Mouse (Mus musculus) midbrain, embryonic 16.5 days (tissue): ENCODE measurements at regions not wholly inside any gene's neighbourhood (a gene's known extent, or its start where the extent isn't known, plus 50 kb on each side); places are given as distances from the start of the nearest gene placed in this dataset.
A peak's percentile ranks its signal among the peaks of the same experiment; 100 is the strongest.

Source experiments
- ATAC-seq: fragments of 200-750 bp; cut with Nextera tagmentation; 2 replicates; pipeline ENCODE4 v1.8.0; 2017; ENCODE audit warnings: moderate TSS enrichment
- H3K27ac ChIP-seq: fragments of 300-500 bp; sonication (generic); 2 replicates; pipeline ENCODE4 v1.5.1; 2014; ENCODE audit warnings: mild to moderate bottlenecking, low read length, mixed read lengths
- H3K27me3 ChIP-seq: fragments of 300-500 bp; sonication (generic); 2 replicates; pipeline ENCODE4 v1.6.1; 2014; ENCODE audit warnings: low read depth, low read length, mixed read lengths; ENCODE audit not compliant: control insufficient read depth, insufficient read depth
- H3K36me3 ChIP-seq: fragments of 300-500 bp; sonication (generic); 2 replicates; pipeline ENCODE4 v1.6.1; 2014; ENCODE audit warnings: mild to moderate bottlenecking, low read length, moderate library complexity, mixed read lengths; ENCODE audit not compliant: control insufficient read depth, insufficient read depth
- H3K4me1 ChIP-seq: fragments of 300-500 bp; sonication (generic); 2 replicates; pipeline ENCODE4 v1.6.1; 2014; ENCODE audit warnings: mild to moderate bottlenecking, low read length, mixed read lengths; ENCODE audit not compliant: control insufficient read depth, insufficient read depth
- H3K4me2 ChIP-seq: fragments of 300-500 bp; sonication (generic); 2 replicates; pipeline ENCODE4 v1.6.1; 2014; ENCODE audit warnings: mild to moderate bottlenecking, low read length, mixed read lengths
- H3K4me3 ChIP-seq: fragments of 300-500 bp; sonication (generic); 2 replicates; pipeline ENCODE4 v1.5.1; 2014; ENCODE audit warnings: low read depth, mild to moderate bottlenecking, low read length, moderate library complexity, mixed read lengths
- H3K9ac ChIP-seq: fragments of 300-500 bp; sonication (generic); 2 replicates; pipeline ENCODE4 v1.6.1; 2014; ENCODE audit warnings: low read depth, low read length, mixed read lengths
- H3K9me3 ChIP-seq: fragments of 300-500 bp; sonication (generic); replicated peaks from 2 replicates; pipeline ENCODE4 v1.6.1; 2014; ENCODE audit warnings: mild to moderate bottlenecking, low read length, mixed read lengths; ENCODE audit not compliant: control insufficient read depth, poor library complexity, severe bottlenecking
- WGBS: fragments of 180-500 bp; shearing (Covaris S2); extraction: QIAGEN DNeasy Blood & Tissue Kit; methylation state at CpG from one replicate; pipeline ENCODE4 v1.1.7; 2014; 5-methylcytosine and 5-hydroxymethylcytosine counted together

DNA sequence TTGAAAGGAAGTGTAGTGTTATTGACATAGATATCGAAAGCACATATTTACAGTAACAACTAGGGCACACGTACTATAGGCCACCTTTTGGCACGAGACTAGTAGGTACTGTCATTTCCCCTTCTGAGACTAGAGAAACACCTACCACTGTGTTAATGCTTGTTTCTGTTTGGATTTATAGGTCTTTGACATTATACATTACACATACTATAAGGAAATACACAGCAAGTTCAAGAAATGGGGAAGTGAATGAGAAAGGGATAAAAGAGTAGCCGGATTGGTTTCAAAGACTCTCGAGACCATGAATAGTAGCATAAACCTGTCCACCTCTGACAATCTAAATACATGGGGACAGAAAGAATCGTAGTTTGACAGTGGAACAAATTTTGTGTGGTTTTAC, 900.3 kb upstream of the Pot1a start:
- no peak overlapping the region for H3K27ac ChIP-seq
- H3K9ac ChIP-seq, result no peak overlapping the region
- no peak for ATAC-seq
- no peaks in the 10 kb centered on the region for H3K27me3 ChIP-seq
- H3K9me3 ChIP-seq, result no peaks in the 10 kb centered on the region
- peaks cover 5% of the 10 kb centered on the region; the same call in 1 of the 2 replicates for H3K4me1 ChIP-seq
- H3K36me3 ChIP-seq, result no peaks in the 10 kb centered on the region
- no peak overlapping the region for H3K4me2 ChIP-seq
- no peak overlapping the region for H3K4me3 ChIP-seq
- 87% methylated on average over 6 of the region's 6 CpGs for WGBS

DNA sequence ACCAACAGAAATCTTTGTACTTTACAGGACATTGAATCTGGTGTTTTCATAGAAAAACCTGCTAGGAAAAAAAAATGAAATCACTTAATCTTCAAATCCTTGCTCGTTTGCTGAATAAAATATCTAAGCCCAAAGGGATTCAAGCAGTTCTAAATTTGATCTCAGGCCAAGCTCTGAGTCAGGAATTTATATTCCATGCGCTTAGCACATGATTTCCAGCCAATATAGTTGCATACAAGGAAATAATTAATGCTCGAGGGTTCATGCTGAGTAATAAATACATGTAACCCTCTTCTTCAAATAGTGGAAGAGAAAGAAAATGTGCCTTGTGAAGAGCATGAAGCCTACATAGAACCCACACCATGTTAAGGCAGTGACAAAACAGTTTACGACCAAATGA, 899.8 kb upstream of the Pot1a start:
- Histone ChIP-seq H3K9me3 (no peaks in the 10 kb centered on the region), H3K27ac (no peak overlapping the region; the same call in 1 of the 2 replicates), H3K4me1 (peaks cover 5% of the 10 kb centered on the region; the same call in 1 of the 2 replicates), H3K4me3 (no peak overlapping the region), H3K36me3 (no peaks in the 10 kb centered on the region), H3K27me3 (no peaks in the 10 kb centered on the region), H3K4me2 (no peak overlapping the region), H3K9ac (no peak overlapping the region)
- 56% methylated on average over 4 of the region's 4 CpGs for WGBS
- ATAC-seq, result no peak

DNA sequence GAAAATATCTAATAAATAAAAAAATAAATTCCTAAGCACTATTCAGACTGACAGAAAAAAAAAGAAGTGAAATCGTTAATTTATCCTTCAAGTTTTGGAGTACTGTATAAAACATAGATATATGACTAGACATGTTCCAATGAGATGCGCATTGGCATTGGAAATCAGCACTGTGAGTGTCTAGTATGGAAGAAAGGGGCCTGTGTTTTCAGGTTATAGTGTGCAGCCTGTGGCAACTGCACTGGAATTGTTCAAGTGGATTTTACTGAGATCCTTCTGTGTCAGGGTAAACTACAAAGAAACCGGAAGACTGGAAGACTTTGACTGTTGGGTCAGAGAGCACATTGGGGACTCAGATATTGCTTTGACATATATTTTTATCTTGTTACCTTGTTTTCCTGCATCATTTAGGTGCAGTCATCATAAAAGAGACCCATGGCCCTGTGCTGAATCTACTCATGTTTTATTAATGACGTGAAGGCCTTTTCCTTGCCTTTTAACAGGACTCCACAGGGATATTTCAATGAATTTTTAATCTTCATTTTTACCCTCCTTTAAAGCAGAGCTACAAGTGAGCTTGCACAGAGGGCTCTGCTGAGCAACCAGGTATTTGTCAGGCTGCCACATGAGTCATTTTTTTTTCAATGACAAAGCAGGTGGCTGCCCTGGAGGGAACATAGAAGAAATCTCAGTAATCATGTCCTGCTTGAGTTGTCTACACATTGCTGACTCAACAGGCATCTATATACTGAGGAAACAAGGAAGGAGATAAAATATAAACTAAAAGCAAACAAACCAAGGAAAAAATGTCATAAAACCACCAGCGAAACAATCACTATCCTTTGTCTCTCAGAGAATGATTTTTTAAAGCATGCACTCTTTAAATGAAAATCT, 899.2 kb upstream of the Pot1a start:
- Histone ChIP-seq H3K27me3 (no peaks in the 10 kb centered on the region), H3K27ac (no peak overlapping the region), H3K4me1 (peaks cover 5% of the 10 kb centered on the region; the same call in 1 of the 2 replicates), H3K9ac (no peak overlapping the region), H3K36me3 (no peaks in the 10 kb centered on the region), H3K9me3 (no peaks in the 10 kb centered on the region), H3K4me3 (no peak overlapping the region), H3K4me2 (no peak overlapping the region)
- WGBS, result 72% methylated on average over 5 of the region's 5 CpGs
- peak; percentile 80 for ATAC-seq
